Mouse (Mus musculus): Measurements from ENCODE around the gene Plekha6.

Plekha6 gene

DNA sequence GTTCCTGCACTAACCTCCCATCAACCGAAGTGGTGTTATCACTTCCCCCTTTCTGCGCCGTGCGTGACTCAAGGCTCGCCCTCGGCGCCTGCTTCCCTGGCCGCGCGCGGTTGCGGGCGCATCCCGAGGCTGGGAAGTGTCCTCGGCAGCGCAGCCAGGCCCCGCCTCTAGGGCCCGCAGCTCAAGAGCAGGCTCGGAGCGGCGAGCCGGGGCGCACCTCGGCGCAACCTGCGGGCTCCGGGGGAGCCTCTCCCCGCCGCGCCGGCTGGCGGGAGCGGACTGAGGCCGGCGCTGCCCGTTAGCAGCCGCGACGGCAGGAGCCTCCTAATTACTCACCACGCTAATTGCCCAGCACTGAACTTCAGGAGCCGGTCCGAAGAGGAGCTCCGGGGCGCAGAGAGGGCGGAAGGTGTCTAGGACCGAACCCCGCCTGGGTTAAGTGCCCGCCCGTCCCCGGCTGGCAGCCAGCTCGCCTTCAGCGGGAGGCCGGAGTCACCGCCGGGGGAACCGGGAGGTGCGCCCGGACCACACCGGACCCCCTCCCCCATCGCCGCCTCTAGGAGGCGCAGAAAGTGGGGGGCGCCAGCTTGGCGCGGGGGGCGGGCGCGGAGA is at the start of gene Plekha6:
Gene Plekha6, plus strand, starts transcription at position 391 of the 612 bp plus-strand sequence.
- no peak for DNase-seq (ENCODE audit: low read depth)

DNA sequence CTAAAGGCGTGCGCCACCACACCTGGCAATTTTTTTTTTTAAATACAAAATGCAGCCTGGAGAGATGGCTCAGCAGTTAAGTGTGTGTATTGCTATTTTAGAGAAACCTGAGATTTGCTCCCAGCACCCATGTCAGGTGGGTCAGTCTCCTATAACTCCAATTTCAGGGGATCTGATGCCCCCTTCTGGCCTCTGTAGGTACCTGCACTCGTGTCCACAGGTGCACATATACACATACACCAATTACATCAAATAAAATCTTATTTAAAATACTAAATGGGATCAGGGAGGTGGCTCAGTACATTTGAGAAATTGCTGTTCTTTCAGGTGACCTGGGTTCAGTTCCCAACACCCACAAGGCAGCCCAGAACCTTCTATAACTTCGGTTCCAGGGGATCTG is 47.9 kb upstream of the Plekha6 start:
- DNase-seq (ENCODE audit: low read depth), result no peak

DNA sequence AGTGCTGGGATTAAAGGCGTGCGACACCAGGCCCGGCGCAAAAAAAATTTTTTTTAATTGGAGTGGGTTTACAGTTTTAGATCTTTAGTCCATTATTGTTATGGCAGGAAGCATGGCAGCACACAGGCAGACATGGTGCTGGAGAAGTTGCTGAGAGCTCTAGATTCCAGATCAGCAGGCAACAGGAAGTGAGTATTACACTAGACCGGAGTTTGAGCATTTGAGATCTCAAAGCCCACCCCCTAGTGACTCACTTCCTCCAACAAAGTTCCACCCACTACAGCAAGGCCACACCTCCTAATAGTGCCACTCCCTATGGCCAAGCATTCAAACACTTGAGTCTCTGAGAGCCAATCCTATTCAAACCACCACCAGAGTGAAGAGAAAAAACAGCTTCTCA is 45.9 kb upstream of the Plekha6 start:
- peak; percentile 50 for DNase-seq (ENCODE audit: low read depth)

DNA sequence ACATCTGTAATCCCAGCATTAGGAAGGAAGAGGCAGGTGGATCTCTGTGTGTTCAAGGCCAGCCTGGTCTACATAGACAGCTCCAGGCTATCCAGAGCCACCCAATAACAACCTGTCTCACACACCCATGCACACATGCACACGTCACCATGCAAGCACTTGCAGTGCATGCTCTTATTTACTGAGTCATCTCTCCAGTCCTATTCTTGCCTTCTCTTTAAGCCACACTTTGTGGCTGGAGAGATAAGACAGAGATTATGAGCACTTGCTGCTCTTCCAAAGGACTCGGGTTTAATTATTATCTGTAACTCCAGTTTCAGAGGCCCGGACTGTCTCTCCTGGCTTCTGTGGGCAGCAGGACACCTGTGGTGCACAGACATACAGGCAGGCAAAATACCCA is 45.2 kb upstream of the Plekha6 start:
- peak; percentile 53 for DNase-seq (ENCODE audit: low read depth)

DNA sequence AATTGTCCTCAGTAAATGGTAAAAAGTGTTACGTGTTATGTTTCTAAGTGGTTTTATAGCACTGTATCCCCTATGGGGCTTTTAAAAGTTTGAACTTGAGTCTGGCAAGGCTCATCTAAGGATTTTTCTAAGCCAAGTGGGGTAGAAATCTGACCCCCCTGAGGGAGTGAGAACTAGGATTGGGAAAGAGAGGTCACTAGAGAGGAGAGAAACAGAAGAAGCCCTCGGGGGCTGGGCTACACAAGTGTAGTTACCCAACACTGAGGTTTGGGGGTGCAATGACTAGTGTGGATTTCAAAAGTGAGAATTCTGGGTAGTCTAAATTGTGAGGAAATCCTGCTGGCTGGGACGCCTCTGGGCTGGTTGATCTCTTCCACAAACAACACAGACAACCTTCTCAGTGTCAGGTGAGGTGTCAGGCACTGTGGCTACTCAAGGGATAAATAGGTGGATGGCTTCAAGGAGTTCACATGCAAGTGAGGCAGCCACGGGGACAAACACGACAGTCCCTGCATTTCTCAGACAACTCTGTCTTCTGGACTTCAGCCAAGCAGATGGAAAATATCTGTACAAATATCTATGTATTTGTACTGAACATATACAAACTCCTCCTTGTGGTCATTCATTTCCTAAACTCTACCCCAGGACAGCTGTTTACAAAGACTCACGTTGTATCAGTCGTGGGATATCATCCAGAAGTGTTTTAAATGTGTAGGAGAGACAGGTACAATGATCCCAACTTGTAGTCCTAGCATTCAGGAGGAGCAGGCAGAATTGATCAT is 43.9 kb upstream of the Plekha6 start:
- DNase-seq (ENCODE audit: low read depth), result no peak

DNA sequence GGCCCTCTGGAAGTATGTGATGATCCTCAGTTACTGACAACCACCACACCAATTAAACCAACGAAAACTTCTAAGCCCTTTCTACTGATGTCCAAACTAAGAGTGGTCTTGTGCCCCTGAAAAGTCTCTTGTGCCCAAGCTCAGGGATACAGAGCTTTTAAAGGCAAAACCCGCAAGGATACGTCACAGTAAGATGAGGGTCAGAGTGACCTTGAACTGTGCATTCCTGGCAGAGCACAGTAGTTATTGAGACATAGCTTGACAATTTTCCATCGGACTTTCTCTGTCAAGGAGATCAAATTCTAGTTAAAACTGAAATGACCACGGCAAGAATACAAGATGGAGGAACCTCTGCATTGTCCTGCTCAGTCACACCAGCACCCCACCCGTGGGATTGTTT is 42.8 kb upstream of the Plekha6 start:
- no peak for DNase-seq (ENCODE audit: low read depth)

DNA sequence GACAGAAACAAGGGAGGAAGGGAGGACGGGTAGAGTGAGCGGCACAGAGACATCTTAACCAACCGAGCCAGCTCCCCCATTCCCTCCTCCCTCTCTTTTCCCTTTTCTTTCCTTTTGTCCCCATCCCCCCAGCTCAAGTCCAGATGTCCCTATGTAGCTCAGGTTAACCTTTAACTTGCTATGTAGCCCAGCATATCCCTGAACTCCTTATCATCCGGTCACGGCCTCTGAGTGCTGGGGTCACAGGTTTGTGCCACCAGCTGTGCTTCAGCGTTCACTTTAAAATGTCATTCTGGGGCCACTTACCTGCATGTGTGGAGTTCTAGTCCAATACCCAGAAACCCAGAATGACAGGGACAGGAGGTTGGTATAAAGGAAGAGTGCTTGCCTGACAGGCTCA is 39.9 kb upstream of the Plekha6 start:
- no peak for DNase-seq (ENCODE audit: low read depth)

DNA sequence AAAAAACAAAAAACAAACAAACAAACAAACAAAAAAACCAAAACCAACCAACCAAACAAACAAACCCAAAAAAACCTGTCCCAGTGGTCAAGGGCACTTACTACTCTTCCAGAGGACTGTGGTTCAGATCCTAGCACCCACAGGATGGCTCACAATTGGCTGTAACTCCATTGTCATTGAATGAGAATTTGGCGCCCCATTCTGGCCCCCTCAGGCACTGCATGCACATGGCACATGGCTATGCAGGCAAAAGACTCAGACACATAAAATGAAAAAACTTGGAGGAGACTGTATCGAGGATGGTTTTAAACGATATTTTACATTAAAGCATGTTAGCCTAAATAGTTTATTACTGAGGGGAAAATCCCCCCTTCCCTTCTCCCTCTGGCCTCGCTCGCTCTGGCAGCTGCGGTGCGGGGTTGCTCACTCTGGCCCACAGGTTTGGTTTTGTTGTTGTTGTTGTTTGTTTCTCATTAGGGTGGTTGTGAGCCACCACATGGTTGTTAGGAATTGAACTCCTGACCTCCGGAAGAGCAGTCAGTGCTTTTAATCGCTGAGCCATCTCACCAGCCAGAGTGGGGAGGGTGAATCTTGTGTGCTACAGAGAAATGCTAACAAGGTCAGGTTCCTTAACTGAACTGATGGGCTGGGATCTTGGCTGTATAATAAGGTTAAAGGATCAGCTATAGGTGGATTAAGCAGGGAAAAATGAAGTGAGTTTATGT is 38.2 kb upstream of the Plekha6 start:
- DNase-seq (ENCODE audit: low read depth), result no peak

DNA sequence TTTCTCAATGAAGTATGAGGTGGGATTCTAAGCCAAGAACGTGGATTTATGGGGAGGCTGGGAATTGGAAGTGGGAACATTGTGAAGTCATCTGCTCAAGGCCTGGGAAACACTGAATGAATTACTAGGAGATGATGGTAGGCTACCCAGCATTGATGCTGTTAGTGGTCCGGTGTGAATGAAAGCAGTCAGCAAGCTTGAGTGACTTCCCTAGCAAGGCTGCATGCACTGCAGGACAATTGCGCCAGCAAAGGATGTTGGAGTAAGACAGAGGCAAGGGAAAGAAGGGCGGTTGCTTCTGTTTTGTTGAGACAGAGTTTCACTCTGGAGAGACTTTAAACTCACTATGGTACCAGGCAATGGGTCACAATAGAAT is 37.7 kb upstream of the Plekha6 start:
- no peak for DNase-seq (ENCODE audit: low read depth)

DNA sequence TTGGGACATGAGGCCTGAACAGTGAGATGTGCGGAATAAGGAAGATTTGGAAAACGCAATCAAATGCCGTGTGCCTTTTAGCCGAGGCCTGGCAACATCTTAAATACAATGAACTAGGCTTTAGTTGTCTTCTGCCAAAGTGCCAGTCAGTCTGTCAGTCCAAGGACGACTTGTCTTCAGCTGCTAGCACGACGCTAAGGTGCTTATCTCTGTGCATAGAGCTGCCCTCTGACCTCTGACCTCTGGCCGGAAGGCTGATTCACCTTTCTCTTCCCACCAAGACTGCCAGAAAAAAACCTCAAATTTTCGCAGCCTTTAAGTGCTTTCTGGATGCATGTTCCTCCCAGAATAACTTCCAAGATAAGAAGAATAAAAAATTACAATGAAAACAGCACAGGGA is 36.7 kb upstream of the Plekha6 start:
- DNase-seq (ENCODE audit: low read depth), result no peak

DNA sequence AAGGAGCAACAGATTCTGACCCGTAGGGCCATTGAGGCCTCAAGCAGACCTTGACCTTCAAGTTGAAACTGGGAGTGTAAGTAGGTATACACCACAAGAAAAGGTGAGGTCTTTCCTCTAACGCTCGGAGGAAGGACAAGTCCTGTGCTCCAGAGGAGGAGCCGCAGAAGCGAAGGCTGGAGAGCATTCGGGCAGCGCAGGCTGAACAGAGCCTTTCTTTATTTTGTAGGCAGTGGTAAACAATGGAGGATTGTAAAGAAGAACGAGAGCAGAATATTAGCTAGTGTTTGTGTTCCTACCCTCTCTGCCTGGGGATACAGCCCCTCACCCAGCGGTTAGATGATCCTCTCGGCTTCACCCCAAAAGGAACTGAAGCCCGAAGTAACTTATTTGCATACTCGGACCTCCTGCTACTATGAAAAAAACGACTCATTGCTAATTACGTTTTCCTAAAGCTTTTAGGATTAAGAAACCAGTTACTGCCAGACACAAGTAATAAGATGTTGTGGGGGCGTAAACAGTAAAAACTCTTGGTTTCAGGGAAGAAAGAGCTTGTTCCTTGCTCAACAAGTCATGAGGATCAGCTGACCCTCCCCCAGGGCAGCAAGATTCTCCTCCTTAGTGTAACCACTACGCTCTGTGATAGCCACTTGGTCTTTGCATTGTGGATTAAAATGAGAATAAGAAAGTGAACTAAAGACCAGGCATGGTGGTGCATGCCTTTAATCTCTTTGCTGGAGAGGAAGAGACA is 34.4 kb upstream of the Plekha6 start:
- peak; percentile 32 for DNase-seq (ENCODE audit: low read depth)

DNA sequence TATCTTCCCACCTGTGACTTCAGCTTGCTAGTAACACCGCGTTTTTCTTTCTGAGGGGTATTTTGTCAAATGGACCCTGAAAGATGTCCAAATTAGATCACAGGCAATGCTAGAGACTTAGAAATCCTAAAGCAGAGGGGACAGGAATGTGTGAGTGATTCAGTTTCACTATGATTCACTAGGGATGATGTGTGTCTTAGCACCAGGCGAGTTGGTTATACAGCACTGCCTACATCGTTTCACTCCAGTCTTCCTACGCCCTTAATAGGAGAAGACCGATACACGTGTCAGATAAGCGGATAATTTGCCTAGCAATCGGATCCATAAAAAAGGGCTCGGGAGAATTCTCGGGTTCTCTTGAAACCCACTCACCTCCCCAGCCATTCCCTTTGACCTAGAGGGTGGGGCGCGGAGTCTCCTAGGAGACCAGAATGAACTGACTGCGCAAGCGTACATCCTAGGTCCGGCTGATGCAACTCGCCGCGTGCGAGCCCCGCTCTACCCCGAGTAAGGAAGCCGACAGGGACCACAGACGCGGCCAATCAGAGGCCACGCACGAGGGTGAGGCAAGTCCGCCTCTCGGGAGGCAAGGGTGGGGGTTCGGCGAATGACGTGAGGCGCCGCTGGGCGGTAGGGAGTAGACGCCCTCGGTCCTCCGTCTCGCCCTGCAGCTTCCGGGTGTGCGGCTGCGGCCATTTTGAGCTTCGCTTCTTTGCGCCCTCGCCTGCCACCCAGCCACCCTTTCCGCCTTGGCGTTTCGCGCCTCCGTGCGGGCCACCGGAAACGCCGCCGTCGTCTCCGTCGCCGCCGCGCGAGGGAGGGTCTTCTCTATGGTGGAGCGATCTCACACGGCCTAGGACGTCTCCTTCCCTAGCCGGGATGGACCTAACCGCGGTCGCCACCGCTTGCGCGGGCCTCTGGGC is 33.1 kb upstream of the Plekha6 start, which contains the start of gene Ppp1r15b:
Gene Ppp1r15b, plus strand, starts transcription at position 506 of the 923 bp plus-strand sequence.
- DNase-seq (ENCODE audit: low read depth), result peak; percentile 96

DNA sequence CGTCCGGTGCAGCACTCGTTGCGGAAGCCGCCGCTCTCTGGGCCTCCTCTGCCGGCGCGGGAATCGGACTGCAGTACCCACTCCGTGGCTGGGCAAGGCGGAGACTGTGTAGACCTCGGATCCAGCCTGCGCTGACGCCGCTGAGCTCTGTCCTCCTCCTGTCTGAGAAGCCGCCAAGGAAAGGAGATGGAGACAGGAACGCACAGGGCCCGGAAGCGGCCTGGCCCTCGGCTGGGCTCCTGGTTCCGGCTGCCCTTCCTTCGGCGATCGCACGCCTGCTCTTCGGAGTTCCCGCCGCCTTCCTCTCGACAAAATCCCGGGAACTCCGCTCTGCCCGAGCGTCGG is 32.5 kb upstream of the Plekha6 start:
- DNase-seq (ENCODE audit: low read depth), result no peak

DNA sequence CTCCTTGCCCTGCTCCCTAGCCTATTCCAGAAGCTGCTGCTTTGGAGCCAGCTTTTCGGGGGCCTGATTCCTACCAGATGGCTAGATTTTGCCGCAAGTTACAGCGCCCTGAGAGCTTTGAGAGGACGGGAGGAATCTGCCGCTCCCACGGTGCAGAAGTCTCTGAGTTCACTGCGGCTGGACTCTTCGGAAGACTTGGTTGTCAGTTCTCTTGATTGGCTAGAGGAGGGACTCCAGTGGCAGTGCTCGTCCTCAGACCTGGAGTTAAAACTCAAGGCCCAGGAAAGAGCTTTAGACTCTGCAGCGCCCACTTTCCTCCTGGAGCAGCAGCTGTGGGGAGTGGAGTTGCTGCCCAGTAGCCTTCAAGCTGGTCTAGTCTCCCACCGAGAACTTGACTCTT is 32.1 kb upstream of the Plekha6 start:
- no peak for DNase-seq (ENCODE audit: low read depth)

DNA sequence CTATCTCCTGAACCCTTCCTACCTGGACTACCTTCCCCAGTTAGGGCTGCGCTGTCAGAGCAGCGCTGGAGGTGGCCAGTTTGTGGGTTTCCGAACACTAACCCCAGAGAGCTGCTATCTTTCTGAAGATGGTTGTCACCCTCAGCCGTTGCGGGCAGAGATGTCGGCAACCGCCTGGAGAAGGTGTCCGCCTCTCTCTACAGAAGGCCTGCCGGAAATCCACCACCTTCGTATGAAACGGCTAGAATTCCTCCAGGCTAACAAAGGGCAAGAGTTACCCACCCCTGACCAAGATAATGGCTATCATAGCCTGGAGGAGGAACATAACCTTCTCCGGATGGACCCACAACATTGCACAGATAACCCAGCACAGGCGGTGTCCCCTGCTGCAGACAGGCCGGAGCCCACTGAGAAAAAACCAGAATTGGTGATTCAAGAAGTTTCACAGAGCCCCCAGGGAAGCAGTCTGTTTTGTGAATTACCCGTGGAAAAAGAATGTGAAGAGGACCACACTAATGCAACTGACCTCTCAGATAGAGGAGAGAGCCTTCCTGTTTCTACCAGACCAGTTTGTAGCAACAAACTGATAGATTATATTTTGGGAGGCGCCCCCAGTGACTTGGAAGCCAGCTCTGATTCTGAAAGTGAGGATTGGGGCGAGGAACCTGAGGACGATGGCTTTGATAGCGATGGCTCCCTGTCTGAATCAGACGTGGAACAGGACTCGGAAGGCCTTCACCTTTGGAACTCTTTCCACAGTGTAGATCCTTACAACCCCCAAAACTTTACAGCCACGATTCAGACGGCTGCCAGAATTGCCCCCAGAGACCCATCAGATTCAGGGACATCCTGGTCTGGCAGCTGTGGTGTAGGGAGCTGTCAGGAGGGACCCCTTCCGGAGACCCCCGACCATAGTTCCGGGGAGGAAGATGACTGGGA is 31.4 kb upstream of the Plekha6 start:
- no peak for DNase-seq (ENCODE audit: low read depth)

DNA sequence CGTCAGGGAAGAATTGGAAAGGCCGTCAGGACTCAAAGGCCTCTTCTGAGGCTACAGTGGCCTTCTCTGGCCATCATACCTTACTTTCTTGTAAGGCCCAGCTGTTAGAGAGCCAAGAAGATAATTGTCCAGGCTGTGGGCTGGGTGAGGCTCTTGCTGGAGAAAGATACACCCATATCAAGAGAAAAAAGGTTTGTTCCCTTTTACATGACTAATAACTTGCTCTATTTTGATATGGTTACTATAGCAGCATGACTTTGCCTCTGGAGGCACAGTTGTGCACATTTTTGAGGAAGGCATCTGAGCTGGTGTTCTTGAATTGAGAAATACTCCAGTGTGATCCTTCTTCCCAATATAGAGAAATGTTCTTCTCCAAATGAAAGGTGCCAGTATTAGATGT is 30.6 kb upstream of the Plekha6 start:
- DNase-seq (ENCODE audit: low read depth), result peak; percentile 76

DNA sequence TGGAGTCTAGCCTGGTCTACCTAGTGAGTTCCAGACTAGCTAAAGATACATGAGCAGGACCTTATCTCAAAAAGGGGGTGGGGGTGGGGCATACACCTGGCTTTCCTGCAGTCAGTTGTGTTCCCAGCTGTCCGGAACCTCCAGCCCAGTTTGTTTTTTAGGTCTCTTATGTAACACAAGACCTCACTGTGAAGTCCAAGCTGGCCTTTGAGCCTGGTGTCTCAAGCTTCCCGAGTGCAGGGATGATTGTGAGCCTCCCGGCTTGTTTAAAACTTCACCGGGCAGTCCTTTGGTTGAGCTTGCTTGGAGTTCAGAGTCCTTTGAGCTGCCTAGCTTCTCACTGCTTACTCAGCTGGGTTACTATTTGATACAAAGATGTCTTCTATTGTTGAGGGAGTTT is 29.9 kb upstream of the Plekha6 start:
- DNase-seq (ENCODE audit: low read depth), result peak; percentile 32

DNA sequence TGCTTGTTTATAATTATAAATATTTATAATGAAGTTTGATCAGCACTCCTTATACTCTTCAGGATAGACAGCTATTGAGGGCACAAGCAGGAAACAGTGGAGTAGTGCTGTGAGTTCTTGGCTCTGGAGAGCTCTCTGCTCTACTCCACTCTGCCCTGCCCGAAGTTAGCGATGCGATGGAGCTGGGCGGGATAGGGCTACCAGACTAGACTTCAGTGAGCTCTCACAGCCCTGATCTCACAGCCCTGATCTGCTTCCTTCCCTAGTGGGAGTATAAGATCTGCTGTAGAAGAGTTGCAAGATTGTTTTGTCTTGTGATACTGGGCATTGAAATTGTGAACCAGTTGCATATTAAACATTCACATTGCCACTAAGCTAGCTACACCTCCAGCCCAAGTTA is 29.1 kb upstream of the Plekha6 start:
- no peak for DNase-seq (ENCODE audit: low read depth)

DNA sequence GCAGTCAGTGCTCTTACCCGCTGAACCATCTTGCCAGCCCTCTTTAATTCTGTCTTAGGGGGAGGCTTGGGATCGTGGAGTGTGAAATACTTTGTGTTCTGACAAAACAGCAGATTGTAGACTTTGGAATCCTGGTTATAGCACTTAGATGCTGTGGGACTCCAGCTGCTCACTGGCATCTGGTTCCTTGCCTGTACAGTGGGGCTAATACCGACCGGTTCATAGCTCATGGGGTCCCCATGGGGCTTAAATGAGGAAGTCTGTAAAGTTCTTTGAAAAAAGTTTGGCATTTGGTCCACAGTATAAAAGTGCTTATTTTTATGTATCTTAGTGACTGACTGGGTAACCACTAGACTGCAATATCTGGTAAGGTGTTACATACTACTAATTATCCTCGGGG is 28.2 kb upstream of the Plekha6 start:
- DNase-seq (ENCODE audit: low read depth), result no peak

DNA sequence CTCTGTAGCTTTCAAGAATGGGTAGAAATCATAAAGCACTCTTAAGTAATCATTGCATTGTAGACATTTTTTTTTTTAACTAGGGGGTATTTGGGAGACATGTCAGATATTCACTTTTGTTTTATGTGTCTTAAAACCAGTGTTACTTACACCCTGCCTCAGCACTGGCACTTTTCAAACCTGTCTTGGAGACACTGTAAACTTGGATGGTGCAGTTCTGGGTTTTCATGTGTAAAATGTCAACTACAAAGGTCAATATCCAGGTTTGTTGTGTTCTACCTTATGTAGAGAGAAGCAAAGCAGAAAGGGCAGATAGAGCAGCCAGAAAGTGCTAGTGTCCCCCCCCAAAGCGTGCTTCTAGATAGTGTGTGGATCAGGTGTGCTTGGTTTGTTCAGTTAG is 25.6 kb upstream of the Plekha6 start:
- no peak for DNase-seq (ENCODE audit: low read depth)

All from c-Kit-positive CD71-positive TER-119-negative erythroid progenitor cells, embryonic 14.5 days (primary cell).